ENCODE assay signal across 8 mouse cellular contexts in the genomic region with DNA sequence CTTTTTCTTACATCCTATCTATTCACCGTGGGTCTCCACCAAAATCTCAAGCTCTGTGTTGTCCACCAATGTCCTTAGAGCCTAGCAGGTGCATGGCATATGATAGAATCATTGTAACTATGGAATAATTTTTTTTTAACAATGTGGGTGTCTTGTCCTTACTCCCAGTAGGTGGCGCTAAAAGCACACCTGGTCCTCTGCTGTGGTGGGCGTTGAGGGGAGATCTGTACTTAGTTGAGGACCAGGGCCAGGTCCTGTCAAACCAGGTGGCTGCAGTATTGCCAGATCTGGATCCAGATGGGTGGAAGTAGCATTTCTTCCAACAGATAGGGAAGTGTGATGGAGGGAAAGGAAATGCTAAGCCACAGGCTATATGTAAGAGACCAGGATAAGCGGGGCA. TPM values are rescaled to one million over a fixed set of nuclear protein-coding genes. Genes with fewer than 3 reads are reported as not detected.
DNase-seq lines count a peak whose midpoint lies in the region; ATAC-seq and TF ChIP-seq lines count a peak whose summit lies in the region.

No protein-coding gene starts in this region.

- no peak overlapping the region for H3K4me2 ChIP-seq in intestine, embryonic 16.5 days (ENCODE audit: low read depth, low read length)
- H3K4me2 ChIP-seq in midbrain, postnatal 0 days (ENCODE audit: low read depth, low read length, poor library complexity, severe bottlenecking), result no peak overlapping the region

- H3K9ac ChIP-seq in intestine, embryonic 16.5 days (ENCODE audit: low read depth, low read length), result no peak overlapping the region
- no peak overlapping the region for H3K9ac ChIP-seq in midbrain, postnatal 0 days (replicated peaks; ENCODE audit: low read length, poor library complexity, severe bottlenecking)

- TF ChIP-seq CTCF in testis, adult 2 months (IDR thresholded peaks at IDR 0.05; ENCODE audit: control insufficient read depth, insufficient read depth, insufficient replicate concordance, low read depth, low read length), result peak; percentile 62; the same call in 1 of the 2 replicates
- TF ChIP-seq CTCF in midbrain, postnatal 0 days (IDR thresholded peaks at IDR 0.05), result peak; percentile 78

- H3K4me1 ChIP-seq in testis, adult 2 months (ENCODE audit: control insufficient read depth, insufficient read depth, low read length), result no peaks in the 10 kb centered on the region
- no peaks in the 10 kb centered on the region for H3K4me1 ChIP-seq in intestine, embryonic 16.5 days (ENCODE audit: control insufficient read depth, insufficient read depth, low read length)
- no peaks in the 10 kb centered on the region for H3K4me1 ChIP-seq in midbrain, postnatal 0 days (ENCODE audit: insufficient read depth, low read length)

- no peak overlapping the region for H3K27ac ChIP-seq in testis, adult 2 months (ENCODE audit: control insufficient read depth, insufficient read depth, low read depth, low read length)
- no peak overlapping the region for H3K27ac ChIP-seq in intestine, embryonic 16.5 days (ENCODE audit: low read length)
- H3K27ac ChIP-seq in midbrain, postnatal 0 days (ENCODE audit: low read depth, low read length), result no peak overlapping the region

- no peaks in the 10 kb centered on the region for H3K36me3 ChIP-seq in testis, adult 2 months (ENCODE audit: control insufficient read depth, insufficient read depth, low read length)
- H3K36me3 ChIP-seq in intestine, embryonic 16.5 days (ENCODE audit: control insufficient read depth, insufficient read depth, low read length), result no peaks in the 10 kb centered on the region
- H3K36me3 ChIP-seq in midbrain, postnatal 0 days (ENCODE audit: insufficient read depth, low read length), result no peaks in the 10 kb centered on the region; the same call in 1 of the 2 replicates

- TF ChIP-seq POLR2A in testis, adult 2 months (IDR thresholded peaks at IDR 0.05; ENCODE audit: control insufficient read depth, low read depth, low read length), result no peak

- ATAC-seq in intestine, embryonic 16.5 days, result 0 out of 2 replicates have a peak, but pooled peaks have one; percentile 13
- ATAC-seq in midbrain, postnatal 0 days (ENCODE audit: low FRiP score), result 0 out of 2 replicates have a peak, but pooled peaks have one; percentile 10

- no peak overlapping the region for H3K4me3 ChIP-seq in testis, adult 2 months (ENCODE audit: control insufficient read depth, low read depth, low read length)
- H3K4me3 ChIP-seq in intestine, embryonic 16.5 days (ENCODE audit: low read length), result no peak overlapping the region
- H3K4me3 ChIP-seq in midbrain, postnatal 0 days (ENCODE audit: low read depth, low read length), result no peak overlapping the region

- no peaks in the 10 kb centered on the region for H3K27me3 ChIP-seq in testis, adult 2 months (ENCODE audit: control insufficient read depth, insufficient read depth, low read length)
- H3K27me3 ChIP-seq in intestine, embryonic 16.5 days (replicated peaks; ENCODE audit: control insufficient read depth, insufficient read depth, low read length), result no peaks in the 10 kb centered on the region
- H3K27me3 ChIP-seq in midbrain, postnatal 0 days (ENCODE audit: insufficient read depth, low read length), result no peaks in the 10 kb centered on the region

- WGBS in intestine, embryonic 16.5 days, result 30% methylated on average over 4 of the region's 4 CpGs
- 26% methylated on average over 4 of the region's 4 CpGs for WGBS in midbrain, postnatal 0 days

- DNase-seq in adrenal gland, postnatal 14 days, result peak; percentile 39
- no peak for DNase-seq in adrenal gland, postnatal 10 days
- DNase-seq in testis, postnatal 14 days (ENCODE audit: low spot score), result no peak
- peak; percentile 51 for DNase-seq in midbrain, postnatal 0 days (ENCODE audit: low spot score)
- DNase-seq in urinary bladder, adult 18-20 months (ENCODE audit: low spot score in 2 of 2), result no peak
- no peak for DNase-seq in spleen, postnatal 14 days (ENCODE audit: low spot score in 2 of 2)

- H3K9me3 ChIP-seq in intestine, embryonic 16.5 days (ENCODE audit: control insufficient read depth, low read length), result no peaks in the 10 kb centered on the region
- H3K9me3 ChIP-seq in midbrain, postnatal 0 days (ENCODE audit: low read length), result no peaks in the 10 kb centered on the region

RNA-seq across cellular contexts. Expression of a gene that starts 16.6 kb away (rescaled TPM):
- total RNA-seq in adrenal gland, postnatal 14 days (2021), result 2.7 and 5.7 TPM in 2 replicates
- total RNA-seq in adrenal gland, postnatal 10 days (2021), result 10 to 100 TPM in 1 of 2 experiments, under 1 TPM in 1; 0.58 to 19.2 TPM
- polyA plus RNA-seq in testis, adult 2 months (2012; rRNA removed), result 6.9 and 8.7 TPM in 2 replicates
- polyA plus RNA-seq in intestine, embryonic 16.5 days (2015; fragmentation: Nextera tagmentation; extraction: Ambion mirVana), result 3.3 and 4.0 TPM in 2 replicates
- 47.3 and 57.7 TPM in 2 replicates for total RNA-seq in midbrain, postnatal 0 days (2014; rRNA removed)
- 30.3 and 34.6 TPM in 2 replicates for polyA plus RNA-seq in midbrain, postnatal 0 days (2015; fragmentation: Nextera tagmentation; extraction: Ambion mirVana)

RNA-seq across cellular contexts. Expression of a gene that starts 51.0 kb away (rescaled TPM):
- 2.3 and 3.5 TPM in 2 replicates for total RNA-seq in adrenal gland, postnatal 14 days (2021)
- total RNA-seq in adrenal gland, postnatal 10 days (2021), result 1 to 10 TPM; 3.6 to 5.6 TPM
- 0.44 and 0.60 TPM in 2 replicates for polyA plus RNA-seq in testis, adult 2 months (2012; rRNA removed)
- 5.1 and 5.3 TPM in 2 replicates for polyA plus RNA-seq in intestine, embryonic 16.5 days (2015; fragmentation: Nextera tagmentation; extraction: Ambion mirVana)
- total RNA-seq in midbrain, postnatal 0 days (2014; rRNA removed), result 75.7 and 77.3 TPM in 2 replicates
- 37.6 and 42.2 TPM in 2 replicates for polyA plus RNA-seq in midbrain, postnatal 0 days (2015; fragmentation: Nextera tagmentation; extraction: Ambion mirVana)

RNA-seq across cellular contexts. Expression of a gene that starts 58.6 kb away (rescaled TPM):
- total RNA-seq in adrenal gland, postnatal 14 days (2021), result 125 and 139 TPM in 2 replicates
- total RNA-seq in adrenal gland, postnatal 10 days (2021), result 100 to 1,000 TPM; 128 TPM
- polyA plus RNA-seq in testis, adult 2 months (2012; rRNA removed), result 47.0 and 62.4 TPM in 2 replicates
- 86.4 and 91.1 TPM in 2 replicates for polyA plus RNA-seq in intestine, embryonic 16.5 days (2015; fragmentation: Nextera tagmentation; extraction: Ambion mirVana)
- 145 and 157 TPM in 2 replicates for total RNA-seq in midbrain, postnatal 0 days (2014; rRNA removed)
- polyA plus RNA-seq in midbrain, postnatal 0 days (2015; fragmentation: Nextera tagmentation; extraction: Ambion mirVana), result 58.9 and 60.9 TPM in 2 replicates

Comparison
In these comparisons a context has a peak if more than half of its experiments do, and no peak if none do; other contexts are left out.
1. DNase-seq: peak in adrenal gland, postnatal 14 days (single experiment) and midbrain, postnatal 0 days (single experiment); none in adrenal gland, postnatal 10 days (single experiment), testis, postnatal 14 days (single experiment), urinary bladder, adult 18-20 months (0 of 2) and spleen, postnatal 14 days (0 of 2).
2. RNA of a gene that starts 51.0 kb away (total RNA-seq): 75.7 to 77.3 TPM in midbrain, postnatal 0 days; 3.6 to 5.6 TPM in adrenal gland, postnatal 10 days and 2.3 to 3.5 TPM in adrenal gland, postnatal 14 days; every median in the first group is over 10 times any median in the second.